In the genomic region with DNA sequence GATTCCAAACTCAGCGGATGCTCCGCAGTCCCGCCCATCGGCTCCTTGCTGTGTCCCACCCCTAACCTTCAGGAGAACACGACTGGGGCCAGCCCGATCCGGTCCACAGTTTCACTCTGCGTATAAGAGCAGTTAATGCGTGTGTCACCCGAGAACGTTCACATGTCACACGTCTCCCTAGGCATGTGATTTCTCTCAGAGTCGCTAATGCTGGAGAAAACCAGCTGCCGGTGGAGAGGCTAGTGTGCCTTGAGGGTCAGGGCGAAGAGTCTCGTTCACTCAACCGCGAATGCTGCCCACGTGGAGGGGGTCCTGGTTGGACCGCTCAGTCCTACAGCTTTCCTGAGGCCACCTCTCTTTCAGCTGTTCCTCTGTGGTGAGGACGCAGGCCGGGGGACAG, we compare ENCODE assay signal across 7 mouse cellular contexts. TPM values are rescaled to one million over a fixed set of nuclear protein-coding genes. Genes with fewer than 3 reads are reported as not detected.
DNase-seq lines count a peak whose midpoint lies in the region; ATAC-seq lines count a peak whose summit lies in the region.

No protein-coding gene starts in this region.

- WGBS in embryonic facial prominence, embryonic 10.5 days: 6% methylated on average over 22 of the region's 22 CpGs
- 10% methylated on average over 22 of the region's 22 CpGs for WGBS in heart, embryonic 10.5 days

- ATAC-seq in erythroid progenitor cell, adult 5-6 weeks (replicated peaks; ENCODE audit: low FRiP score, poor library complexity, severe bottlenecking): no peak

- no peaks in the 10 kb centered on the region for H3K9me3 ChIP-seq in embryonic facial prominence, embryonic 10.5 days
- H3K9me3 ChIP-seq in heart, embryonic 10.5 days: no peaks in the 10 kb centered on the region

- H3K36me3 ChIP-seq in embryonic facial prominence, embryonic 10.5 days (replicated peaks): no peaks in the 10 kb centered on the region
- H3K36me3 ChIP-seq in heart, embryonic 10.5 days: no peaks in the 10 kb centered on the region

- DNase-seq in embryonic facial prominence, embryonic 10.5 days (ENCODE audit: low spot score): peak; percentile 67
- DNase-seq in heart, embryonic 10.5 days (ENCODE audit: low spot score): no peak
- DNase-seq in kidney, adult 8-10 months: peak; percentile 63 to 77
- DNase-seq in mesoderm, embryonic 11.5 days (ENCODE audit: low read depth, low spot score): peak; percentile 55
- DNase-seq in spleen, postnatal 4 days (ENCODE audit: low spot score in 2 of 2): no peak
- no peak for DNase-seq in thymus, postnatal 10 days (ENCODE audit: low spot score in 2 of 2)

- H3K4me3 ChIP-seq in embryonic facial prominence, embryonic 10.5 days: peak overlapping the region; percentile 37
- H3K4me3 ChIP-seq in heart, embryonic 10.5 days: peak overlapping the region; percentile 41

- H3K4me1 ChIP-seq in embryonic facial prominence, embryonic 10.5 days: peaks cover 68% of the 10 kb centered on the region
- peaks cover 93% of the 10 kb centered on the region for H3K4me1 ChIP-seq in heart, embryonic 10.5 days

- H3K27me3 ChIP-seq in embryonic facial prominence, embryonic 10.5 days (replicated peaks; ENCODE audit: low read depth, poor library complexity, severe bottlenecking): no peaks in the 10 kb centered on the region
- H3K27me3 ChIP-seq in heart, embryonic 10.5 days (ENCODE audit: insufficient read depth, poor library complexity, severe bottlenecking): peaks cover 10% of the 10 kb centered on the region; the same call in 1 of the 2 replicates

- peak overlapping the region; percentile 68 for H3K27ac ChIP-seq in embryonic facial prominence, embryonic 10.5 days (replicated peaks)
- peak overlapping the region; percentile 86 for H3K27ac ChIP-seq in heart, embryonic 10.5 days

RNA-seq across cellular contexts. Expression of a gene that starts 23.1 kb away (rescaled TPM):
- polyA plus RNA-seq in embryonic facial prominence, embryonic 10.5 days (2016; fragmentation: Nextera tagmentation; extraction: Ambion mirVana): 50.6 and 51.8 TPM in 2 replicates
- 46.2 and 56.0 TPM in 2 replicates for polyA plus RNA-seq in heart, embryonic 10.5 days (2016; fragmentation: Nextera tagmentation; extraction: Ambion mirVana)
- 27.4 and 32.3 TPM in 2 replicates for total RNA-seq in erythroid progenitor cell, adult 5-6 weeks (2015; ENCODE audit: low replicate concordance)
- total RNA-seq in erythroid progenitor cell, adult 5-6 weeks (2017; ENCODE audit: low replicate concordance): 41.3 and 44.3 TPM in 2 replicates

Comparison
In these comparisons a context has a peak if more than half of its experiments do, and no peak if none do; other contexts are left out.
1. DNase-seq: peak in embryonic facial prominence, embryonic 10.5 days (single experiment), kidney, adult 8-10 months (2 of 2) and mesoderm, embryonic 11.5 days (single experiment); none in heart, embryonic 10.5 days (single experiment), spleen, postnatal 4 days (0 of 2) and thymus, postnatal 10 days (0 of 2).